Mouse (Mus musculus): ENCODE measurements at regions not wholly inside any gene's neighbourhood (a gene's known extent, or its start where the extent isn't known, plus 50 kb on each side); places are given as distances from the start of the nearest gene placed in this dataset.

DNA sequence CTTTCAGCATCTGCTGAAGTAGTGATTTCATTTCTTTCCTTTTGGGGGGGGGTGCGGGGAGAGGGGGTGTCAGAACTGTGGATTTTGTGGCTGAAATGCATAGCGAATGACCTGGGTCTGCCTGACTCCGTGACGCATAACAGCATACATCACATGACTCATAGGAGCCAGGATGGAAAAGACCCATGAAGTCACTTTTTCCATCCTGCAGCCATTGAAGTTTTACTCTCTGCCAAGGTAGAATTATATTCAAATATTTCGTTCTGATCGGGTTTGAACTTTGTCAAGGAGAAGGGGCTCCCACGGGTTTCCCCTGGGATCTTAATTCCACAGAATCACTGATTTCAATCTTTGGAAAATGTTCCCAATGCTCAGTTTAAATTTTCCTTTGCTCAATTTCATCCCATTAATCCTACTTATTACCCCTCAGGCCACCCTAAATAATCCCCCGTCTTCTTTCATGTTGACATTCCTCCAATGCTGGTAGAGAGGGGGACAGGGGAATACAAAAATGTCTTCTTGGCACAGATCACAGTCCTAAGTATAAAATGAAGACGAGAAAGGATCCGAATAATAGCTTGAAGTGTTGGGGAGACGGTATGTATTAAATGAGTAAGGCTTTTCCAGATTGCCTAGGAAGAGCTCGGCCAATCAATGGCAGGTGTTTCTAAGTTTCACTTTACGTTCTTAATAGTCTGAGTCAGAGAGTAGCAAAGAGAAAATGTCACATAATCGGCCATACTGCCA lies 212.0 kb downstream of the Tgfb2 start:
- H3K4me2 ChIP-seq (ENCODE audit: low read length), result no peak overlapping the region
- ATAC-seq (no peak), DNase-seq (ENCODE audit: low spot score) (no peak)
- H3K4me3 ChIP-seq (ENCODE audit: low read depth, low read length), result no peak overlapping the region
- WGBS, result 84% methylated on average over 14 of the region's 14 CpGs
- H3K9me3 ChIP-seq (replicated peaks; ENCODE audit: control insufficient read depth, low read length), result no peaks in the 10 kb centered on the region
- no peak overlapping the region for H3K27ac ChIP-seq (ENCODE audit: low read depth, low read length)
- H3K9ac ChIP-seq (ENCODE audit: low read length), result no peak overlapping the region
- H3K4me1 ChIP-seq (ENCODE audit: control insufficient read depth, insufficient read depth, low read length), result no peaks in the 10 kb centered on the region
- H3K27me3 ChIP-seq (replicated peaks; ENCODE audit: control insufficient read depth, insufficient read depth, low read length), result no peaks in the 10 kb centered on the region
- no peaks in the 10 kb centered on the region for H3K36me3 ChIP-seq (ENCODE audit: control insufficient read depth, insufficient read depth, low read length)

DNA sequence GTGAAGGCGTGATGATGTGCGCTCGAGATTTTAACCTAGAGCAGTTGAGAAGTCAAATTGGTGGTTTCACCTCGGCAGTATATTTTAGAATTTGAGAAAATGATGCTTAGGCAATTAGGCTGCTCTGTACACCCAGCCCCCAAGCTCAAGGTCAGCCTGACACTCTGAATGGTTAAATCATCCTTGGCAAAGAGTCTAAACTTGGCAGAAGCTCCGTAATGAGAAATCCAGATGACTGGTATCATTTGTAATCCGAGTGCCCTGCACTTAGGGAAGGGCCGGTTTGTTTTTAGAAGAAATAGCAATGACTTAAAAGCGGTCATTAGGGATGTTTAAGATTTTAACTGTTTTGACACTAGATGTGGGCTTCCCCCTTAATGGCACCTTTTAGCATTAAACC lies 223.6 kb downstream of the Tgfb2 start:
- ATAC-seq (no peak), DNase-seq (ENCODE audit: low spot score) (peak; percentile 27)
- H3K4me3 ChIP-seq (ENCODE audit: low read depth, low read length), result no peak overlapping the region
- WGBS, result 67% methylated on average over 8 of the region's 8 CpGs
- no peaks in the 10 kb centered on the region for H3K36me3 ChIP-seq (ENCODE audit: control insufficient read depth, insufficient read depth, low read length)
- H3K9ac ChIP-seq (ENCODE audit: low read length), result no peak overlapping the region
- H3K27ac ChIP-seq (ENCODE audit: low read depth, low read length), result no peak overlapping the region
- no peak overlapping the region for H3K4me2 ChIP-seq (ENCODE audit: low read length)
- H3K27me3 ChIP-seq (replicated peaks; ENCODE audit: control insufficient read depth, insufficient read depth, low read length), result no peaks in the 10 kb centered on the region
- peaks cover 6% of the 10 kb centered on the region for H3K4me1 ChIP-seq (ENCODE audit: control insufficient read depth, insufficient read depth, low read length)
- H3K9me3 ChIP-seq (replicated peaks; ENCODE audit: control insufficient read depth, low read length), result no peaks in the 10 kb centered on the region

DNA sequence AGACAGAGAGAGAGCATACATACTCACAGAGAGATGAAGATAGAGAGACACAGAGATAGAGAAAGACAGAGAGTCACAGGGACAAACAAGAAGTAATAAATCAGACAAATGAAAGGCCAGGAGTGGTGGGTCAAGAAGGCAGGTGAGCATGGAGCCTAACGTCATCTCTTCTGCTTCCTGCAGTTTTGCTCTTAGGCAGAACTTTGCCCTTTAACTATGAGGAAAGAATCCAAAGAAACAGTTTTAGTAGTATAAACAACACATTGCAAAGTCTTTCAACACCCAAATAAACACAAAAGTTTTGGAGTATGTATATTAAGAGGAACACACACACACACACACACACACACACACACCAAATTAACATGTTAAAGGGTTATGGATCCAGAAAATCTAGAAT lies 225.8 kb downstream of the Tgfb2 start:
- H3K9me3 ChIP-seq (replicated peaks; ENCODE audit: control insufficient read depth, low read length), result no peaks in the 10 kb centered on the region
- no peak overlapping the region for H3K27ac ChIP-seq (ENCODE audit: low read depth, low read length)
- no peak for ATAC-seq
- H3K36me3 ChIP-seq (ENCODE audit: control insufficient read depth, insufficient read depth, low read length), result no peaks in the 10 kb centered on the region
- no peak overlapping the region for H3K4me2 ChIP-seq (ENCODE audit: low read length)
- 96% methylated on average over 1 of the region's 1 CpGs for WGBS
- no peak for DNase-seq (ENCODE audit: low spot score)
- H3K4me1 ChIP-seq (ENCODE audit: control insufficient read depth, insufficient read depth, low read length), result peaks cover 6% of the 10 kb centered on the region
- no peak overlapping the region for H3K9ac ChIP-seq (ENCODE audit: low read length)
- no peaks in the 10 kb centered on the region for H3K27me3 ChIP-seq (replicated peaks; ENCODE audit: control insufficient read depth, insufficient read depth, low read length)
- H3K4me3 ChIP-seq (ENCODE audit: low read depth, low read length), result no peak overlapping the region

DNA sequence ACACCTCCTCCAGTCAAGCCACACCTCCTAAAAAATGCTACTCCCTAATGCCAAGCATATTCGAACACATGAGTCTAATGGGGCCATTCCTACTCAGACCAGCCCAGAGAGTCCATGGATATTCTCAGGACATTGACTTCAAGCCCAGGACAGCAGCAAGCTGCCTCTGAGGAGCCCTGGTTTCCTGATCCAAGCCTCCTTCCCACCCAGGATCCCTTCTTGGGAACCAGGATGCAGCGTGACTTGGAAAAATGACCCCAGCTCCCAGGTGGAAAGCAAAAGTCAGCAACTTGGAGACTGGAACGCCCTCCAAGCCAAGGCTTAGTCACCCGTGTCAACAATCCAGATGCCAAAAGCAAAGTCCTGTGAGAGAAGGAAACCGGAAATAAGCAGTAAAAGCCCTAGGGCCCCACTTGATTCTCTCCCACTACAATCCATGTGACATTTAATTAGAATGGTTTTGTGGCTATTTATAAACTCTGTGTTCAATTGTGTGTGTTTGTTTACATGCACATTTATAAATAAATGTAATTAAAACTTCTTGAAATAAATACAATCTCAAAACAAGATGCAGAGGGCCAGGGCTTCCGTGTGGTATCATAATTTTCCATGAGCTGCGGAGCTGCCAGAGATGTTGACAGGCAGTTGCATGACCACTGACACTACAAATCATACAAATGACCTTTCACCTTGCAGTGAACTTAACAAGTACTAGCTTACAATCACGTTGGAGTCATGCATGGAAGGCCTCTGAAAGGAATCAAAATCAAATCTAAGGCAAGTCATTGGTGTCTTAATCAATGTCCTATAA lies 227.2 kb downstream of the Tgfb2 start:
- Histone ChIP-seq H3K36me3 (ENCODE audit: control insufficient read depth, insufficient read depth, low read length) (no peaks in the 10 kb centered on the region), H3K4me1 (ENCODE audit: control insufficient read depth, insufficient read depth, low read length) (peaks cover 6% of the 10 kb centered on the region), H3K27me3 (replicated peaks; ENCODE audit: control insufficient read depth, insufficient read depth, low read length) (no peaks in the 10 kb centered on the region), H3K4me2 (ENCODE audit: low read length) (no peak overlapping the region), H3K4me3 (ENCODE audit: low read depth, low read length) (no peak overlapping the region), H3K9ac (ENCODE audit: low read length) (no peak overlapping the region), H3K27ac (ENCODE audit: low read depth, low read length) (no peak overlapping the region), H3K9me3 (replicated peaks; ENCODE audit: control insufficient read depth, low read length) (no peaks in the 10 kb centered on the region)
- DNase-seq (ENCODE audit: low spot score) (no peak), ATAC-seq (no peak)
- 83% methylated on average over 8 of the region's 8 CpGs for WGBS

DNA sequence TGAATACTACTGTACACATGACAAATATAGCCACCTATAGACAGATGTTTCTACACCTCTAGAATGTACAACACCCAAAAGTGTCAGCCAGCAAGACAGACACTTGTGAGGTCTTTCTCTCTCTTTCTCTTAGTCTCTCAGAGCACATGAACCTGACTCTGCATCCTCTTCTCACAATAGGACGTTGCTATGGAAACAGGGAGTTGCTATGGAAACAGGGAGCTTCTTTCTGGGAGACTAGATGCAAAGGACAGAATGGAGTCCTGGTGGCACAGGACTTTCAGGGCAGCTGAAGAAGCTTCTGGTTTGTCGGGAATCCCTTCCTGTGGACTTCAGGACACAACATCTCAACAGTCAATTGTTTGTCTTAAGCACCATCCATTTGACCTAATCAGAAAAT lies 230.9 kb downstream of the Tgfb2 start:
- H3K36me3 ChIP-seq (ENCODE audit: control insufficient read depth, insufficient read depth, low read length), result no peaks in the 10 kb centered on the region
- H3K27me3 ChIP-seq (replicated peaks; ENCODE audit: control insufficient read depth, insufficient read depth, low read length), result no peaks in the 10 kb centered on the region
- no peak overlapping the region for H3K9ac ChIP-seq (ENCODE audit: low read length)
- DNase-seq (ENCODE audit: low spot score) (peak; percentile 94), ATAC-seq (peak; percentile 62; the same call in 1 of the 2 replicates)
- H3K27ac ChIP-seq (ENCODE audit: low read depth, low read length), result no peak overlapping the region
- H3K4me2 ChIP-seq (ENCODE audit: low read length), result no peak overlapping the region
- no peaks in the 10 kb centered on the region for H3K4me1 ChIP-seq (ENCODE audit: control insufficient read depth, insufficient read depth, low read length)
- WGBS, result 32% methylated on average over 2 of the region's 2 CpGs
- H3K4me3 ChIP-seq (ENCODE audit: low read depth, low read length), result no peak overlapping the region
- H3K9me3 ChIP-seq (replicated peaks; ENCODE audit: control insufficient read depth, low read length), result no peaks in the 10 kb centered on the region

DNA sequence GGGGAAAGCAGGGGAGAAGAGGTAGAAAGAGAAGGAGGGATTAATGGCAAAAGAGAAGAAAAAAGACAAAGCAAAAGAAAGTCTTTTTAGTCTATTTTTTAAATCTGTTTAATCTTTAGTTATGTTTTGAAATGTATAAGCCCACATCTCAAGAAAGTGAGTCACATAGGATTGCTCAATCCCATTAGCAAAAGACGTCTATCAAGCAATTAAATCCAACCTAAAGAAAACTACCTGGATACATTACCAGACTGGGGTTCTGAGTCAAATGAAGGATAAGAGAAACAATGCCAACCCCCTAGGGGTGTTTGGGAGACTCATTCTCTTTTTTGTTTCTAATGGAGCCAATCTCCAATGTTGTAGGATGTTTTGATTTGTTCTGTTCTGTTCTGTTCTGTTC lies 231.4 kb downstream of the Tgfb2 start:
- Histone ChIP-seq H3K9ac (ENCODE audit: low read length) (no peak overlapping the region), H3K27ac (ENCODE audit: low read depth, low read length) (no peak overlapping the region), H3K36me3 (ENCODE audit: control insufficient read depth, insufficient read depth, low read length) (no peaks in the 10 kb centered on the region), H3K9me3 (replicated peaks; ENCODE audit: control insufficient read depth, low read length) (no peaks in the 10 kb centered on the region), H3K4me2 (ENCODE audit: low read length) (no peak overlapping the region), H3K4me1 (ENCODE audit: control insufficient read depth, insufficient read depth, low read length) (no peaks in the 10 kb centered on the region), H3K4me3 (ENCODE audit: low read depth, low read length) (no peak overlapping the region), H3K27me3 (replicated peaks; ENCODE audit: control insufficient read depth, insufficient read depth, low read length) (no peaks in the 10 kb centered on the region)
- ATAC-seq, result no peak
- 17% methylated on average over 1 of the region's 1 CpGs for WGBS
- no peak for DNase-seq (ENCODE audit: low spot score)

DNA sequence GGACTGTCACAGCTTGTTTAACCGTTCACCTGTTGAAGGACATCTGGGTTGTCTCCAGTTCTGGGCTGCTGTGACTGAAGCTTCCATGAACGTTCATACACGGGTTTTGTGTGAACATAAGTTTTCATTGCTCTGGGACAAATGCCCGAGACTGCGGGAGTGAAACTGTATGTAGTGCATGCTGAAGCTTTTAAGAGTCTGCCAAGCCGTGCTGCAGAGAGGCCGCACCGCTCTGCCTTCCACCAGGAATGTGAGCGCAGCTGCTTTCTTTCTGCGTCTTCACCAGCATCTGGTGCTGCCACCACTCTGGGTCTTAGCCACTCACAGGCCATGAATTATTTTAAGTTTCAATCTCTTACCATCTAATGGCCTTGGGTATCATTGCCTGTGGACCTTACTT lies 232.8 kb downstream of the Tgfb2 start:
- Histone ChIP-seq H3K36me3 (ENCODE audit: control insufficient read depth, insufficient read depth, low read length) (no peaks in the 10 kb centered on the region), H3K9ac (ENCODE audit: low read length) (no peak overlapping the region), H3K4me1 (ENCODE audit: control insufficient read depth, insufficient read depth, low read length) (no peaks in the 10 kb centered on the region), H3K4me3 (ENCODE audit: low read depth, low read length) (no peak overlapping the region), H3K9me3 (replicated peaks; ENCODE audit: control insufficient read depth, low read length) (no peaks in the 10 kb centered on the region), H3K4me2 (ENCODE audit: low read length) (no peak overlapping the region), H3K27me3 (replicated peaks; ENCODE audit: control insufficient read depth, insufficient read depth, low read length) (no peaks in the 10 kb centered on the region), H3K27ac (ENCODE audit: low read depth, low read length) (no peak overlapping the region)
- 92% methylated on average over 10 of the region's 10 CpGs for WGBS
- ATAC-seq, result no peak
- no peak for DNase-seq (ENCODE audit: low spot score)

DNA sequence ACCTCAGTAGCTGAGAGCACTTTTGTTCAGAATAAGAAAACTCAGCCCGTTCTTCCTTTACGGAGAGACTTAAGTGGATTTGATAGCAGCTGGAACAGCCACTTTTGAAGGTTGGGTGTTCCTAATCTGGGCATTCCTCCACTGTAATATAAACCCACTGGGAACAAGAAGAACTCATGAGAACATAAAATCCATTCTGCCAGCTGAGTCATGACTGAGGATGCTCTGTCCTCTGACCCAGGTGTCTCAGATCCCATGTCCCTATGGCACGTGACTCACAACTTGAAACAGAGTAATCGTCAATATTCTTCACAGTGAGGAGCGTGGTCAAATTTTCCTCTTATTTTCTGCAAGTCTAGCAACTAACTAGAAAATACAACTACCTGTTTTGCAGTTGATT lies 240.3 kb downstream of the Tgfb2 start:
- Histone ChIP-seq H3K4me1 (ENCODE audit: control insufficient read depth, insufficient read depth, low read length) (no peaks in the 10 kb centered on the region), H3K9ac (ENCODE audit: low read length) (no peak overlapping the region), H3K4me2 (ENCODE audit: low read length) (no peak overlapping the region), H3K9me3 (replicated peaks; ENCODE audit: control insufficient read depth, low read length) (no peaks in the 10 kb centered on the region), H3K4me3 (ENCODE audit: low read depth, low read length) (no peak overlapping the region), H3K27ac (ENCODE audit: low read depth, low read length) (no peak overlapping the region), H3K27me3 (replicated peaks; ENCODE audit: control insufficient read depth, insufficient read depth, low read length) (no peaks in the 10 kb centered on the region), H3K36me3 (ENCODE audit: control insufficient read depth, insufficient read depth, low read length) (no peaks in the 10 kb centered on the region)
- DNase-seq (ENCODE audit: low spot score) (no peak), ATAC-seq (no peak)
- WGBS, result 92% methylated on average over 5 of the region's 5 CpGs

DNA sequence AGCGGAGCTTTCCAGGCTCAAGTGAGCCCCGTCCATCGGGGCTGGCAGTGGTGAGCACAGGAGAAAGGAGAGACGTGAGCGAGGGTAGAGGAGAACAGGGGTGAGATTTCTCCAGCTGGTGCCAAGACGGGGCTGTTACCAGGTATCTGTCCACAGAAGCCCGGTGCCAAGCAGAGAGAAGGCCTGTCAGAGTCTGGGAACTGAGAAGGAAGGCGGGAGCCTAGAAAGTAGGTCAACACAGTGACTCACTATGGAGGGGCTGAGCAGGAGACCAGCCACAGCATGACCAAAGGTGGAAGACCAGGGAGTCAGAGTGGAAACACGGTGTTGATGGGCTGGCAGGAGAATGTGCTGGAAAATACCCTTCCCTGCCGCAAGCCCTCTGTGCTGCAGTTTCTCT lies 245.0 kb downstream of the Tgfb2 start:
- H3K4me3 ChIP-seq (ENCODE audit: low read depth, low read length), result no peak overlapping the region
- no peak overlapping the region for H3K27ac ChIP-seq (ENCODE audit: low read depth, low read length)
- no peak for ATAC-seq
- no peaks in the 10 kb centered on the region for H3K36me3 ChIP-seq (ENCODE audit: control insufficient read depth, insufficient read depth, low read length)
- no peaks in the 10 kb centered on the region; the same call in 1 of the 2 replicates for H3K9me3 ChIP-seq (replicated peaks; ENCODE audit: control insufficient read depth, low read length)
- H3K27me3 ChIP-seq (replicated peaks; ENCODE audit: control insufficient read depth, insufficient read depth, low read length), result no peaks in the 10 kb centered on the region
- WGBS, result 88% methylated on average over 10 of the region's 10 CpGs
- H3K4me1 ChIP-seq (ENCODE audit: control insufficient read depth, insufficient read depth, low read length), result no peaks in the 10 kb centered on the region
- H3K4me2 ChIP-seq (ENCODE audit: low read length), result no peak overlapping the region
- DNase-seq (ENCODE audit: low spot score), result no peak
- H3K9ac ChIP-seq (ENCODE audit: low read length), result no peak overlapping the region

Data from forebrain, embryonic 14.5 days (tissue).